Mouse (Mus musculus): ENCODE data around the gene Rxra.

Rxra gene

DNA sequence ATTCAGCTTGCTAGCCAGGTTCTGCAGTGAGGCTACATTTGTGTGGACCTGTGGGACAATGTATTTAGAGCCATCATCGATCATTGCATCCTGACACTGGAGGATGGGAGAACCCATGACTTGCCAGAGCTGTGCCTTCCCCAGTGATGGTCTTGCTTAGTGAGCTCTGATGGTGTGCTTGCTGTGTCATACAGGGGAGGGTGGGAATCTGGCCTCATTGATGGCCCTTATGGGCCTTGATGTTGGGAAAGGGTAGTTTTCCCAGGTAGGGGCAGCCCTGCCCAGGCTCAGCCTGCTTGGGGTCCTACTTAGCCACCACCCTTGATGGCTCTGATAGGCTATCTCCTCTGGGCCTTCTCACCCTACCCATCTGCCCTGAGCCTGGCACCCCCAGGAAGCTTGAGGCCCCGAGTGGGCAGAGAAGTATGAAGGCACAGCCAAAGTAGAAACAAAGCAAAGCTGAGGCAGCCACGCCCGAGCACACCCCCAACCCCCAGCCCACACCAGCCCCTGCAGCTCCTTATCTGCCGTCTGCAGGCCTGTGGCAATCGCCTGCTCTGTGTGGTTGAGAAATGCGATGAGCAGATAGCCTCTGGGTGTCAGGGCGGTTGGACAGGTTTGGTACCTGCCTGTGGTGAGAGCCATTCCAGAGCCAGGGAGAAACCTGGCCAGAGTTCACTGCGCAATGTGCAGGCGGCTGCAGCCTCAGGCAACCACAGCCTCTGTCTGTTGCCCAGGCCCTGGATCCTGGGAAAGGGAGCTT, 26.8 kb downstream of the Rxra start:
- in situ Hi-C loops (cut with MboI) = no loop called here

DNA sequence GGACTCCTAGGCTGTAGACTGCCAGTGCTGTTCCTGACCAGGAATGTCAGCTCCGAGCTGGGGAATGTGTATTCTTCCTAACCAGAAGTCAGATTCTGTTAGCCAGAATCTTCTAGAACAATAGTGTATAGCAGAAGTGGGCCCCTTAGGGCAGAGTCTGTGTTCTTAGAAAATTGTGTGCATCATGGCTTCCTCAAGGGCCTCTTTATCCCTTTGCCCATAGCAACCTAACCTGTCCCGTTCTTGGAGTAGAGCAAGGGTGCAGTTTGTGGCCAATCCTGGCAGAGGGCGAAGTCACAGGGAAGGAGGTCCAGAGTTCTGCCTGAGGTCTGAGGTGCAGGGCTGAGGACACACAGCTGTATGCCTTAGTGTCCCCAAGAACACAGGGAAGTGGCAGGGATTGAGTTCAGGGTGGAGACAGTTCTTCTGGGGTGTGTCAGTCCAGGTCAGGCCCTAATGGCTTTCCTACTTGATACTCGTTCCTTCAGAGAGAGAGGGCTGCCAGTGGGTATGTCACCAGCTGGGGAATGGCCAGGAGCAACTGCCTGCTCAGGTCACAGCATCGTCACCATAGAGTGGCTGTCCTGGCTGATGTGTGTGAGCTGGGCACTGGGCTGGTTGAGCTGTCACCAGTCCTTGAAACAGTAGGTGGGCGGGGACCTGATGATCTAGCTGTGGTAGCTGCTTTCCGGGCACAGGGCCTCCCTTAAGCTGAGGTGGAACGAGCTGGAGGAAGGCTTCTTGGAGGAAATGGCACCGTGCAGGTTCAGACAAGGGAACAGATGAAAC, 27.8 kb downstream of the Rxra start:
- in situ Hi-C loops (cut with MboI) = no loop called here

- in situ Hi-C loops (cut with MboI) = no loop called here
These were observed 28.4 kb downstream of the Rxra start for GRCm38 (mm10) chr2:27704641-27705040.

- in situ Hi-C loops (cut with MboI) = no loop called here
These were observed 34.7 kb downstream of the Rxra start for GRCm38 (mm10) chr2:27710871-27711382.

DNA sequence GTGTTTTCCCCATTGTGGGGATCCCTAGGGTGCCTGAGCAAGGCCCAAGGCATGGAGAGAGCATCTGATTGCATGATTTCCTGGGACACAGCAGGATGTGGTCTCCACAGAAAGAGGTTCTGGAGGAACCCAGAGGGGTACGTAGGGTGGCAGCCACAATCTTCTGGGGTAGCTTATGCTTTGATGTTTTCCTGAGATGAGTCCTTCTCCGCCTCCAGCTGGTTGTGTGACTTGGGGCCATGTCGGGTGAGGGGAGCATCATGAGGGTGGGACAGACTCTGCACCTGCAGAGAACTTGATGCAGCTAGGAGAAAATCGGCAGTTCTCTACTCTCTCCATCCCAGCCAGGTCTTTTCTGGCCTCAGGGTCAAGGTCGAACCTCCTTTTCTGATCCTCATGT, 36.4 kb downstream of the Rxra start:
- in situ Hi-C loops (cut with MboI) = no loop called here

- in situ Hi-C loops (cut with MboI) = no loop called here
These were observed 37.1 kb downstream of the Rxra start for GRCm38 (mm10) chr2:27713378-27713777.

- in situ Hi-C loops (cut with MboI) = no loop called here
These were observed 37.9 kb downstream of the Rxra start for GRCm38 (mm10) chr2:27714131-27714530.

GRCm38 (mm10) chr2:27715221-27715620, 39.0 kb downstream of the Rxra start:
- in situ Hi-C loops (cut with MboI) = no loop called here

- in situ Hi-C loops (cut with MboI) = no loop called here
These were observed 40.1 kb downstream of the Rxra start for GRCm38 (mm10) chr2:27716339-27716738.

- in situ Hi-C loops (cut with MboI) = no loop called here
These were observed 42.0 kb downstream of the Rxra start for GRCm38 (mm10) chr2:27718191-27718590.

DNA sequence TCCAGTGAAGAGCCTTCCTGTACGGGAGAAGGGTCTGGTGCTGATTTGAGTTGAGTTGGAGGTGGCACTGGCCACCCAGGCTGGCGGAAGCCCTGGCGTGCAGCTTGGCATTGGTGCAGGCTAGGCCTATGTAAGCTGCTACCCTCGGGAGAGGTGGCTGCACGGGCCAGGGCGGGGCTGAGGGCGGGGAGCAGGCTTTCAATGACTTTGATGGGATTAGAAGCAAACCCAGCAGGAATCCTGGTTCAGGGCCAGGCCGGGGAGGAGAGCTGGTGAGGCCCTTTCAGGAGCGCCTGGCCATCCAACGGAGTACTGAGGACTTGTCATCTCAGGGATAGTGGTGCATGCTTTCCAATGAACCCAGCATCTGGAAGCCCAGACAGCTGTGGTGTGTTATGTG, 43.4 kb downstream of the Rxra start:
- in situ Hi-C loops (cut with MboI) = no loop called here

GRCm38 (mm10) chr2:27721611-27722010, 45.4 kb downstream of the Rxra start:
- in situ Hi-C loops (cut with MboI) = no loop called here

DNA sequence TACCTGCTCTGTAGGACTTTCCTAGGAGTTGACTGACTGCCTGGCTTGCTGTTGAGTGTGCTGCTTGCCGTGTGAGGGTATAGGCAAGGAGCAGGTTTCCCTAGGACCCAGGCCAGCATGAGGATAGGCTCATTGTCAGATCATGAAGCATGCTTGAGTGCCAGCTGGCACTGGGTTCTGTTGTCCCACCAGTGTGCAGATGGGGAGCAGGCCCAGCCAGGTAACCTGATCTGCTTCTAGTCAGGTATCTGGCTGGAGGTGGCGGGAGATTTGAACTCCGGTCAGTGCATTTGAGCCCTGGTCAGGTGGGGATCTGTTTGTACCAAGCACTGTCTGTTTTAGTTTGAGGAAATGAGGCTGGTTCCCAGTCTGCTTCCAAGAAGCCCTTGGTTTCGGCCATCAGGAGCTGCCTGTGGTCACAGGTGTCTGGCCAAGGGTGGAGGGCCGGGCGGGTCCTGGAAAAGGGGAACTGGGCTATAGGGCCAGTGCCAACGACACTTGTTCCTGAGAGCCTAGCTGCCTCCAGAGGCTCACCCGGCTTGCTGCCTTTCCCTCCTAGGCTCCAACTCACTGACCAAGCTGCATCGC, 48.6 kb downstream of the Rxra start:
- in situ Hi-C loops (cut with MboI) = no loop called here

- in situ Hi-C loops (cut with MboI) = no loop called here
These were observed 52.0 kb downstream of the Rxra start for GRCm38 (mm10) chr2:27727994-27728854.

- in situ Hi-C loops (cut with MboI) = no loop called here
These were observed 52.8 kb downstream of the Rxra start for GRCm38 (mm10) chr2:27729009-27729408.

- in situ Hi-C loops (cut with MboI) = no loop called here
These were observed 54.0 kb downstream of the Rxra start for GRCm38 (mm10) chr2:27730002-27730905.

GRCm38 (mm10) chr2:27733021-27733420, 56.8 kb downstream of the Rxra start:
- in situ Hi-C loops (cut with MboI) = no loop called here

DNA sequence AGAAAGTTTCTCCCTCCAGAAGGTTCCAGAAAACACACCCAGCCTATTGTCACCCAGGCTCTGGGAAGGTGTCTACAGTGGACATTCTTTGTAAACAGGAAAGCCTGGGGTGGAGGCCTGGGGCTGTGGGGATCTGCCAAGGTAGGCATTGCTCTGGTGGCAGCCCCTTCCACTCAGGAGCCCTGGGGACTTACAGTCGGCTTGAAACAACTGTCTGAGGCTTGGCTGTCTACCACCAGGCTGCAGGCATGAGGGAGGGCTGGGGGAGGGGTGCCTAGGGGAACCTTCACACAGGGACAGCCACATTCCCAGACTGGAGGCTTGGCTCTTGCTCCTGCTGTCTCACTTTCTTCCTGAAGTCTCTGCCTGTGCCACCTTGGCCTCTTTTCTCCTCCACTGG, 58.1 kb downstream of the Rxra start:
- in situ Hi-C loops (cut with MboI) = no loop called here

GRCm38 (mm10) chr2:27734800-27735199, 58.6 kb downstream of the Rxra start:
- in situ Hi-C loops (cut with MboI) = no loop called here

DNA sequence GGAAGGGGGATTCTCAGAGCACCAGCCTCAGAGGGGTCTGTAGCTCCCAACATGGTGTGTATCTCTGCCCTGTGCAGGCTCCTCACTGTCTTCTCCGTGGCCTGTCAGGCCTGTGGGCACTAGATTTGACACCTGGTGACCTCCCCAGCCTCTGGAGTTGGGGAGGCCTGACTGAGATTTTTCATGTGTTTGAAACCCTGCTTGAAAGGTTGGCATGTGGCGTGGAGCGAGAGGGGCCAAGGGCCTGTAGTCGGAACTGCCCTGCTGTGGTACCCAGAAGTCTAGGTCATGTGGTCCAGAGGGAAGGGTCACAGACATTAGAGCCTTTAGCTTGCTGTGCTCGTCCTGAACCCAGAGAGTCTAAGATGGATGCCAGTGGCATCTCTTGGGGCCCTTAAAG, 60.6 kb downstream of the Rxra start:
- in situ Hi-C loops (cut with MboI) = no loop called here

- in situ Hi-C loops (cut with MboI) = no loop called here
These were observed 62.2 kb downstream of the Rxra start for GRCm38 (mm10) chr2:27738396-27738795.

Measured in mature B cell (primary cell).